Mouse (Mus musculus) embryonic facial prominence, embryonic 12.5 days (tissue): ENCODE measurements around the gene Anapc11. TPM values are rescaled to one million over a fixed set of nuclear protein-coding genes. Genes with fewer than 3 reads are reported as not detected.
A peak's percentile ranks its signal among the peaks of the same experiment; 100 is the strongest.

Source experiments
- ATAC-seq: fragments of 200-750 bp; cut with Nextera tagmentation; 2 replicates; pipeline ENCODE4 v1.8.0; 2017; ENCODE audit not compliant: insufficient number of reproducible peaks, insufficient read depth, low FRiP score, low TSS enrichment
- H3K27ac ChIP-seq: fragments of 300-500 bp; sonication (generic); 2 replicates; pipeline ENCODE4 v1.5.1; 2016; ENCODE audit warnings: mild to moderate bottlenecking
- H3K27me3 ChIP-seq: fragments of 300-500 bp; sonication (generic); 2 replicates; pipeline ENCODE4 v1.6.1; 2016; ENCODE audit warnings: mild to moderate bottlenecking, moderate library complexity
- H3K36me3 ChIP-seq: fragments of 300-500 bp; sonication (generic); 2 replicates; pipeline ENCODE4 v1.6.1; 2016; ENCODE audit warnings: mild to moderate bottlenecking
- H3K4me1 ChIP-seq: fragments of 300-500 bp; sonication (generic); 2 replicates; pipeline ENCODE4 v1.6.1; 2016
- H3K4me2 ChIP-seq: fragments of 300-500 bp; sonication (generic); replicated peaks from 2 replicates; pipeline ENCODE4 v1.6.1; 2016; ENCODE audit warnings: mild to moderate bottlenecking, moderate library complexity
- H3K4me3 ChIP-seq: fragments of 300-500 bp; sonication (generic); 2 replicates; pipeline ENCODE4 v1.5.1; 2016; ENCODE audit warnings: mild to moderate bottlenecking
- H3K9ac ChIP-seq: fragments of 300-500 bp; sonication (generic); 2 replicates; pipeline ENCODE4 v1.6.1; 2016; ENCODE audit warnings: mild to moderate bottlenecking, moderate library complexity
- H3K9me3 ChIP-seq: fragments of 300-500 bp; sonication (generic); 2 replicates; pipeline ENCODE4 v1.6.1; 2016; ENCODE audit warnings: mild to moderate bottlenecking, moderate library complexity
- WGBS: fragments of 180-500 bp; shearing (Covaris S2); methylation state at CpG from one replicate; pipeline ENCODE4 v1.1.7; 2016; 5-methylcytosine and 5-hydroxymethylcytosine counted together
- polyA plus RNA-seq: library from polyadenylated mRNA; unstranded; fragments of >200 nt; fragmentation: Nextera tagmentation; extraction: Ambion mirVana; gene quantifications from 2 replicates; pipeline ENCODE4 v1.2.1, GENCODE M21; 2016

Anapc11 gene
- polyA plus RNA-seq, 1 experiment from 2014 or later: 191 TPM

DNA sequence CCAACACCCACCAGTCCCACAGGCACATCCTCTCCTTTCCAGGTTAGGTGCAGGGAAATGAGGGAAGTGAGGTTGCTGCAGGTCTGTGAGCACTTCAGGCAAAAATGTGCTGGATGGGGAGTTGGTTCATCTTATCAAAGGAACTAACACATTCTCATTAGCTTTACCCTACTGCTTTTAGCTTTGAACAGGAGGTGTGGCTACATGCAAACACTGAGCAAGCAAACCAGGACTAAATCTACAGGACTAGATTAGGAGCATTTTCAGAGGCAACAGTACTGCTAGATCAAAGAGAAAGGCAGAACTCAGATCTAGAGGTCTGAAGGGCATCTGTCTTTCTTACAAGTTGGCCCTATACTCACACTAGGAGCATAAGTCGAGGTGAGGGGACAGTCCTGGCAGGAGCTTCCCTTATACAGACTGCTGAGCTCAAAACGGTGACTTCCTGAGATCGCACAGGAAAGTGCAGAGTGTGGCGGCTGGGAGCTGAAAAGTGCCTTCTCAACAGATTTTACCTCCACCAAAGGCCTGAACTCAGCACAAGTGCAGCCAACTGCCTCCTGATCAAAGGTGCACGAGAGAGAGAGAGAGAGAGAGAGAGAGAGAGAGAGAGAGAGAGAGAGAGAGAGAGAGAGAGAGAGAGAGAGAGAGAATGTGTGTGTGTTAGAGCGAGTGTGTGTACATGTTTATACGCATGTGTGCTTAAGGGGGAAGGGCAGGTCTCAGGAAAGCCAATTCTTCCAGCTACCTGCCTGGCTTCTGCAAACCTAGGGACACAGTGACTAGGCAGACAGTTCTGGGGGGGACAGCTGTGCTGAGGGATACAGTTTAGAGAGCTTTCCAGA is 32.9 kb downstream of the Anapc11 start:
- peaks cover 24% of the 10 kb centered on the region for H3K36me3 ChIP-seq
- no peaks in the 10 kb centered on the region for H3K27me3 ChIP-seq
- peaks cover 29% of the 10 kb centered on the region for H3K4me1 ChIP-seq
- no peak overlapping the region; the same call in 1 of the 2 replicates for H3K27ac ChIP-seq
- no peaks in the 10 kb centered on the region for H3K9me3 ChIP-seq
- H3K4me3 ChIP-seq: no peak overlapping the region
- H3K4me2 ChIP-seq: peak overlapping the region; percentile 84
- 43% methylated on average over 7 of the region's 7 CpGs for WGBS
- peak overlapping the region; percentile 13; the same call in 1 of the 2 replicates for H3K9ac ChIP-seq
- ATAC-seq: no peak

DNA sequence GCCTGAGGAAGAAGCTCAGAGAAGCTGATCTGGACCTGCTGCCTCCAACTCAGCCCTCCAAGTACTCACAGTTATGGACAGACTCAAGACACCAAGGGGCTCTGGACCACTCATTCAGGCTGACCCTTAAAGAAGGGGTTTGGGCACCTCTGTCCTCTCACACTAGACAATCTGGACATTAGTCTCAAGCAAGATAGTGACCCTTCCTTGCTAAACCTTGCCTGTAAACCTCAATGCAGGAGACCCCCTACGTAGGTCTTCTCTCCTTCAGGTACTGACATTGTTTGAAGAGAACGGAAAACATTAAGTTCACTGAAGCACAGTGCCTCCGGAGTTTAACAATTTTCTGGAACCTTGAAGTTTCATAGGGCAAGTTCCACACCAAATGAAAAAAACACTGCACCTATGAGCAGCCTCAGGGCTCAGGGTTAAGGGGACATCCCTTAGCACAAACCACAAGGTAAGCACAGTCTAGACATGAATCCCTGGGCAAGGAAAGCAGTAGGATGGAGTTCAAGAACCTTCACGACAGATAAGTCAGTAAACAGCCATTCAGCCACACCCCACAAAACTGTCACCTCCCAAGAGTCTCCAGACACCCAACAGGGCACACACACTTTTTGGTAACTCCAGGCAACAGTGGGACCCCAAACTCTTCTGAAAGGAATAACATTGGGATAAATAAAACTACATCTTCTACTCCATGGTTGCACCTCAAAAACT is 33.7 kb downstream of the Anapc11 start:
- Histone ChIP-seq H3K36me3 (peaks cover 19% of the 10 kb centered on the region), H3K4me2 (peak overlapping the region; percentile 84), H3K9ac (peak overlapping the region; percentile 89), H3K4me1 (peaks cover 29% of the 10 kb centered on the region), H3K27me3 (no peaks in the 10 kb centered on the region), H3K9me3 (no peaks in the 10 kb centered on the region), H3K4me3 (peak overlapping the region; percentile 94), H3K27ac (peak overlapping the region; percentile 90)
- no peak for ATAC-seq
- 65% methylated on average over 4 of the region's 4 CpGs for WGBS

DNA sequence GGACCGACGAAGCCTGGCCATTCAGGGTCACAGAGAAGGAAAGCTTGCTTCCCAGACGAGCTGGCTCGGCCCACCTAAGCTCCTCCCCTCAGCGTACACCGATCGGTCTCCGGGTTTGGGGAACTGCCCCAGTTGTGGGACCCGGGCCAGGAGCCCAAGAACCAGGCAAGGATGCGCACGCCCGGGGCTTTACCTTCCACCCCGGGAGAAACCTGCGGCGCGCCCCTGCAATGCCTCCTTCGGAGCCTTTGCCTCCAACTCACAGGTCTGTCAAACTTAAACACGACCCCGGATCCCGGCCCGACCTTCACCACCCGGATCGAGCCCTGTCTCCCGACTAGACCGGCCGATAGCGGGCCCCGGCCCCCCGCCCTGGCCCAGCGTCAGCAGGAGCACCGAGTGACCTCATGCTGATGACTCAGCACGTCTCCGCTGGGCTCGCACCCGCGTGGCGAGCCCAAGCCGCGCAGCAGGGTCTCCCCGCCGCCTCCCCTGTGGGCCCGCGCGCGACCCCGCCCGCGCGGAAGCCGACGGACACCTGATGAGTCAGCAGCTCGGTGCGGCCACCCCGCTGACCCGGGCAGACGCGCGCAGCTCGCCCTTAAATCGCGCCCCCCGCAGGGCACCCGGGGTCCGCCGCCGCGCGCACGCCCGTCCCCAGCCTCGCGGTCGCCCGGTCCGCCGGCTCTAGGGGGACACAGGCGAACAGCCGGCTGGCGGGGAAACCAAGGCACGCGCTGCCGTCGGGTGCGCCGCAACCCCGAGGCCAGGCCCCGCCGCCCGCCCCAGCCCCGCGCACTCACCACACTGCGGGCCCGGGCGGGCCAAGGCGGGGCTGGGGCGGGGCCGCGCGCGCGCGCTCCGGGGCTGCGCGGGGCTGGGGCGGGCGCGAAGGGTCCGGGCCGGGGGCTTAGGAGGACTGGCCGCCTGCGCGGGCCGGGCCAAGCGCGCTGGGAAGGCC is 34.6 kb downstream of the Anapc11 start:
- H3K36me3 ChIP-seq: peaks cover 10% of the 10 kb centered on the region
- peak overlapping the region; percentile 84 for H3K4me2 ChIP-seq
- under 1% methylated on average over 109 of the region's 116 CpGs for WGBS
- peak overlapping the region; percentile 94 for H3K4me3 ChIP-seq
- peak overlapping the region; percentile 89 for H3K9ac ChIP-seq
- peak; percentile 81 for ATAC-seq
- H3K27me3 ChIP-seq: no peaks in the 10 kb centered on the region
- peak overlapping the region; percentile 90 for H3K27ac ChIP-seq
- H3K4me1 ChIP-seq: peaks cover 29% of the 10 kb centered on the region
- H3K9me3 ChIP-seq: no peaks in the 10 kb centered on the region

DNA sequence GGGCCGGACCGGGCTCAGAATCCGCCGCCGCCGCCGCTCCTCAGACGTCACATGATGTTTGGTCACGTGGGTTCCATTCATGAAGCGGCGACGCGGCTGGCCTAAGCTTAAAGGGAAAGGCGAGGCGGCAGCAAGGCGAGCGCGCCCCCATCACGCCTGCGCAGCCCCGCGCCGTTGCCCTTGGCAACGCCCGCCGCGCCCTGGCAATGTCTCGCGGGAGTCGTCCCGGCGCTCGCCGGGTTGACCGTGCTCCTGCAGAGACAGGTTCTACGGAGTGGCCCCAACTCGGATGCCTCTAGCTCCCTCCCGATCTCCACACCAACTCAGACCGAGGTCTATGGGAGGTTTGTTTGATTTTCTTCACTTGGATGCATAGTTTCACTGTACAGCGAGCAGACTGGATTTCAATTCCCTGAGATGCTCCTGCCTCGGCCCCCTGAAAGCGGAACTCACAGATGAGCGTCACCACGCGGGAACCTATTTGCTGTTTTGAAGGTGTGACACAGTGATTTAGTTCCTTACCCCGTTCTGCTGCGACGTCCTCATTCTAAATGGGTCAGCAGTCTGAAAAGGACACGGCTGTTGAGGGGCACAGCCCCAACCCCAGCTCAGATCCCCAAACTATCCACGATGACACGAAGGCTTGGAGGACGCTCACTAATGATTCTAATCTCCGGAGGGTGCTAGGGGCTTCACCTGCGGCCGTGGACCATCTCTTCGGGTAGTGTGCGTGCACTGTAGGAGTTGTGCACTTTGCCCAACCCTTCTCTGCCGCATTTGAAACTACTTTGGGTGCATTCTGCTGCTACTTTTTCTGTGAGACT is 35.5 kb downstream of the Anapc11 start, which contains the start of gene Mafg:
Gene Mafg, minus strand, starts transcription at position 81 of the 824 bp plus-strand sequence.
- ATAC-seq: peak; percentile 80
- Histone ChIP-seq H3K4me2 (peak within 1 kb of the TSS; percentile 84), H3K27me3 (no peaks in the 10 kb centered on the region), H3K36me3 (peaks cover 8% of the 10 kb centered on the region), H3K9me3 (no peaks in the 10 kb centered on the region), H3K4me1 (peaks cover 29% of the 10 kb centered on the region), H3K4me3 (peak within 1 kb of the TSS; percentile 94), H3K27ac (peak within 1 kb of the TSS; percentile 90), H3K9ac (peak within 1 kb of the TSS; percentile 89)
- 10% methylated on average over 58 of the region's 58 CpGs for WGBS

- Histone ChIP-seq H3K4me2 (no peak overlapping the region), H3K27me3 (no peaks in the 10 kb centered on the region), H3K9ac (no peak overlapping the region), H3K27ac (no peak overlapping the region), H3K9me3 (no peaks in the 10 kb centered on the region), H3K4me3 (no peak overlapping the region), H3K4me1 (peaks cover 27% of the 10 kb centered on the region), H3K36me3 (no peaks in the 10 kb centered on the region)
- ATAC-seq: no peak
- WGBS: 81% methylated on average over 5 of the region's 5 CpGs
Observed at GRCm38 (mm10) chr11:120634810-120635209, 36.6 kb downstream of the Anapc11 start.

DNA sequence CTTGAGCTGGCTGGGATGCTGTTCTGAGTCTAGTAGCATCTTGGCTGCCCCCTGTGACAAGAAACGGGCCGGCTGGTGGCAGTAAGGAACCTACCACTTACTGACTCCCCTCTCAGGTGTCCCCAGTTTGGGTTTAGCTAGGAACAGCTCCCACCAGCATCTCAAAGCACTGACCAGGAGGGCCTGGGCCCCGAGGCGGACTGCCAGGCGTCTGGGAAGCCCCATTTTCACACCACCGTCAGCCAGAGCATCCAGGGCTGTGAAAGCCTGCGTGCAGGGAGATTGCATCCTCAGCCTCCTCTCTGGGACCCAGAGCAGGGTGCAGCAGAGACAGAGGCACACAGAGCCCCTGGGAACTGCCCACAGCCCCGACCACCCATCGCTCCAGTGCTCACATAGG is 43.0 kb downstream of the Anapc11 start:
- 68% methylated on average over 9 of the region's 9 CpGs for WGBS
- no peak overlapping the region for H3K4me2 ChIP-seq
- H3K27me3 ChIP-seq: peaks cover 12% of the 10 kb centered on the region; the same call in 1 of the 2 replicates
- H3K36me3 ChIP-seq: no peaks in the 10 kb centered on the region
- no peaks in the 10 kb centered on the region for H3K9me3 ChIP-seq
- no peak for ATAC-seq
- H3K4me1 ChIP-seq: peaks cover 9% of the 10 kb centered on the region
- no peak overlapping the region for H3K9ac ChIP-seq
- no peak overlapping the region for H3K27ac ChIP-seq
- H3K4me3 ChIP-seq: no peak overlapping the region

GRCm38 (mm10) chr11:120641869-120642268 is 43.6 kb downstream of the Anapc11 start:
- WGBS: 91% methylated on average over 8 of the region's 8 CpGs
- H3K27me3 ChIP-seq: peaks cover 16% of the 10 kb centered on the region; the same call in 1 of the 2 replicates
- no peak overlapping the region for H3K4me2 ChIP-seq
- no peaks in the 10 kb centered on the region for H3K36me3 ChIP-seq
- no peaks in the 10 kb centered on the region for H3K9me3 ChIP-seq
- peaks cover 9% of the 10 kb centered on the region for H3K4me1 ChIP-seq
- no peak overlapping the region for H3K4me3 ChIP-seq
- H3K9ac ChIP-seq: no peak overlapping the region
- ATAC-seq: no peak
- H3K27ac ChIP-seq: no peak overlapping the region

DNA sequence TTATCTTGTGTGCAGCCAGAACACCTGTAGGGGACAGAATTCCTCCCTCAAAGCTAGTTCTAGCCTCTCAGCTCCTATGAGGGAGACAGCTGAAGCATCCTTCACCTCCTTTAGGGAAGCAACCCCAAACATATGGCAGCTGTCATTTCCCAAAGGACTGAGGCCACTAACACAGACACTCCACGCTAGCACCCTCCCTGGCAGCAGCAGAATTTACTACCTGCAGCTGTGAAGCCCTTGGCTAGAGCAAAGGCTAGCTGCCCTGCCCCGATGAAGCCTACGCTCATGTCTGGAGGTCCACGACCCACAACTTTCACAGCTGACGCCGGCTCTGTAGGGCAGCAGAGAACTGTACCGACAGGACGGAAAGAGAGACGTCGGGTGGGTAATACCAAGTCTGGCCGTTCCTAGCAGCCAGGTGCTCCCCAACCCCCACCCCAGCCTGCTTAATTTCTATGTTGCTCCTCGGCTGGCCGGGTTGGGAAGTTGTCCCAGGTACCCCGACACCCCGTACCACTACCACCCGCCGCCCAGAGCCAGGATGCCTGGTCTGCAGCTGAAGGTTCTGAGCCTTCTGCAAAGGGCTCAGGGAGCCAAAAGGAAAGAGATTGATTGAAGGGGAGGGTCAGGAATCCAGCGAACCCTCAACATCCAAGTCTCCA is 44.8 kb downstream of the Anapc11 start:
- H3K4me3 ChIP-seq: peak overlapping the region; percentile 50
- no peak overlapping the region for H3K27ac ChIP-seq
- H3K27me3 ChIP-seq: peaks cover 27% of the 10 kb centered on the region
- 2% methylated on average over 18 of the region's 18 CpGs for WGBS
- ATAC-seq: peak; percentile 29
- no peaks in the 10 kb centered on the region for H3K9me3 ChIP-seq
- peak overlapping the region; percentile 67 for H3K9ac ChIP-seq
- peak overlapping the region; percentile 64 for H3K4me2 ChIP-seq
- no peaks in the 10 kb centered on the region for H3K36me3 ChIP-seq
- H3K4me1 ChIP-seq: peaks cover 14% of the 10 kb centered on the region

- Histone ChIP-seq H3K9ac (peak within 1 kb of the TSS; percentile 67), H3K9me3 (no peaks in the 10 kb centered on the region), H3K27me3 (peaks cover 29% of the 10 kb centered on the region), H3K4me2 (peak within 1 kb of the TSS; percentile 64), H3K36me3 (no peaks in the 10 kb centered on the region), H3K4me1 (peaks cover 17% of the 10 kb centered on the region), H3K27ac (no peak within 1 kb of the TSS), H3K4me3 (peak within 1 kb of the TSS; percentile 50)
- ATAC-seq: peak; percentile 98
- WGBS: under 1% methylated on average over 15 of the region's 15 CpGs
Observed at GRCm38 (mm10) chr11:120643601-120643987, 45.4 kb downstream of the Anapc11 start, which contains the start of gene Pycr1. Gene Pycr1 (minus strand): TSS chr11:120643769.
